Mouse (Mus musculus): ENCODE results near the gene Uqcrc1.

DNA sequence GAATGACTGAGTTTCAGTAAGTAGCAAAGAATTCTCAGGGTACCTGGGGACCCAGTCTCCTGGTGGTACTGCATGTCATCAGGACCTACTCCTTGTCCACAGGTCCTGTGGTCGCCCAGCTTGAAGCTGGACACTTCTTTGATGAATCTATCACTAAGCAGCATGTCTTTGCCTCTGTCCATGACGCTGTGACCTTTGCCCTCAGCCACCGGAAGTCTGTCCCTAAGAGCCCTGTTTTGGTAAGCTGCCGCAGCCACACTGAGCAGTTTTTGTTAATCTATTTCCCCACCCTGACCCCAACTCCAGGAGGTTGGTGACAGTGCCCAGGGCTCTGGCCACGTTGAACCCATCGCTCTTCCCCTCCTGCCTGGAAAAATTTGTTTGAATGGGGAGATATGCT is 24.1 kb upstream of the Uqcrc1 start:
- TF ChIP-seq GATA1 (IDR thresholded peaks at IDR 0.05; ENCODE audit: borderline replicate concordance, low read length) (no peak), FLI1 (IDR thresholded peaks at IDR 0.05; ENCODE audit: low read length) (no peak)
